Mouse (Mus musculus) lung, embryonic 16.5 days (tissue): ENCODE results near the gene Scarb2. TPM values are rescaled to one million over a fixed set of nuclear protein-coding genes. Genes with fewer than 3 reads are reported as not detected.
"Not testable (repeated sequence)": the region's sequence is repeated elsewhere in the genome, so short reads cannot be mapped to it uniquely, and the experiment has no call there.

Experiments
- ATAC-seq: fragments of 200-750 bp; cut with Nextera tagmentation; 2 replicates; pipeline ENCODE4 v1.8.0; 2017; ENCODE audit warnings: low read depth, mild to moderate bottlenecking, moderate library complexity
- H3K27ac ChIP-seq: fragments of 300-500 bp; sonication (generic); 2 replicates; pipeline ENCODE4 v1.5.1; 2014; ENCODE audit warnings: mild to moderate bottlenecking, control low read depth, low read length
- H3K27me3 ChIP-seq: fragments of 300-500 bp; sonication (generic); 2 replicates; pipeline ENCODE4 v1.6.1; 2014; ENCODE audit warnings: low read depth, low read length, mixed read lengths; ENCODE audit not compliant: control insufficient read depth, insufficient read depth
- H3K36me3 ChIP-seq: fragments of 300-500 bp; sonication (generic); 2 replicates; pipeline ENCODE4 v1.6.1; 2014; ENCODE audit warnings: low read length; ENCODE audit not compliant: control insufficient read depth, insufficient read depth
- H3K4me1 ChIP-seq: fragments of 300-500 bp; sonication (generic); replicated peaks from 2 replicates; pipeline ENCODE4 v1.6.1; 2014; ENCODE audit warnings: low read length, mixed read lengths; ENCODE audit not compliant: control insufficient read depth, insufficient read depth
- H3K4me2 ChIP-seq: fragments of 300-500 bp; sonication (generic); 2 replicates; pipeline ENCODE4 v1.6.1; 2014; ENCODE audit warnings: low read depth, low read length, control low read depth
- H3K4me3 ChIP-seq: fragments of 300-500 bp; sonication (generic); 2 replicates; pipeline ENCODE4 v1.5.1; 2014; ENCODE audit warnings: mild to moderate bottlenecking, low read length, control low read depth
- H3K9ac ChIP-seq: fragments of 300-500 bp; sonication (generic); 2 replicates; pipeline ENCODE4 v1.6.1; 2014; ENCODE audit warnings: low read length, control low read depth
- H3K9me3 ChIP-seq: fragments of 300-500 bp; sonication (generic); 2 replicates; pipeline ENCODE4 v1.6.1; 2016; ENCODE audit warnings: low read length; ENCODE audit not compliant: control insufficient read depth
- WGBS: fragments of 180-500 bp; shearing (Covaris S2); extraction: QIAGEN DNeasy Blood & Tissue Kit; methylation state at CpG from one replicate; pipeline ENCODE4 v1.1.7; 2014; 5-methylcytosine and 5-hydroxymethylcytosine counted together
- polyA plus RNA-seq: library from polyadenylated mRNA; unstranded; fragments of >200 nt; fragmentation: Nextera tagmentation; extraction: Ambion mirVana; gene quantifications from 2 replicates; pipeline ENCODE4 v1.2.1, GENCODE M21; 2015

The Scarb2 gene
- polyA plus RNA-seq, result 18.6 and 20.1 TPM in 2 replicates

DNA sequence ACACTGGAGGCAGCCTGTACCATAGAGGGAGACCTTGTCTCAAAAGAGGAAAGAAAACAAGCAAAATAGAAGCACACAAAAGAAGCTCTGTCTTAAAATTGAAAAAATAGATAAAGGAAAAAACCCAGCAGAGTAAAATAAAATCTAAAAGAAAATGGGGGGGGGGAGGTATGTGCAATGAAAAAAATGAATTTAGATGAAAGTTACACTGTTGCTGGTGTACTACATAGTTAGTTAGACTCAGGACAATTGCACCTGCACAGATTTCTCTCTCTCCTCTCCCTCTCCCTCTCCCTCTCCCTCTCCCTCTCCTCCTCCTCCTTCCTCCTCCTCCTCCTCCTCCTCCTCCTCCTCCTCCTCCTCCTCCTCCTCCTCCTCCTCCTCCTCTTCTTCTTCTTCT, at the start of gene Scarb2:
Gene Scarb2, minus strand, starts transcription at position 101 of the 400 bp plus-strand sequence.
- Histone ChIP-seq H3K27me3 (no peaks in the 10 kb centered on the region), H3K9ac (peak within 1 kb of the TSS; percentile 67), H3K4me3 (peak within 1 kb of the TSS; percentile 64), H3K4me2 (peak within 1 kb of the TSS; percentile 64), H3K36me3 (no peaks in the 10 kb centered on the region), H3K9me3 (no peaks in the 10 kb centered on the region), H3K27ac (peak within 1 kb of the TSS; percentile 87), H3K4me1 (peaks cover 18% of the 10 kb centered on the region)
- no peak for ATAC-seq

DNA sequence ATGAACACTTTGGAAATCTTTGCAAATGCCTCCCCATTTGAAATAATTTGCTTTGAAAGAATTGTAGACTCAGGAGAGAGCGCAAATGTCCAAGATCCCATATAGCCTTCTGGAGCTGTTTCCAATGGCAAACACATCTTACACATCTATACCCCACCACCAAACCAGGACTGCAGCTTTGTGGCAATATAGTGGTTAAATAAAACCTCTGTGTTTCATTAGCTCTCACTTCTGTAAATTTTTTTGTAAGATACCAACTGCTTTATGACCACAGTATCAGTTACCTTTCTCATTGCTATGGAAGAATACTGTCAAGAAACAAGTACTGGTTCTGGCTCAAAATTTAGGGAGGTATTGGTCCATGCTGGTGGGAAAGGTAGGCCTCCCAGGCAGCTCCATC, 49.3 kb upstream of the Scarb2 start:
- Histone ChIP-seq H3K36me3 (no peaks in the 10 kb centered on the region), H3K27me3 (no peaks in the 10 kb centered on the region), H3K9ac (no peak overlapping the region), H3K4me1 (0 out of 2 replicates have a peak, but pooled peaks cover 7% of the 10 kb centered on the region), H3K27ac (no peak overlapping the region), H3K4me3 (no peak overlapping the region), H3K9me3 (no peaks in the 10 kb centered on the region), H3K4me2 (no peak overlapping the region)
- WGBS, result 93% methylated on average over 1 of the region's 1 CpGs
- no peak for ATAC-seq

DNA sequence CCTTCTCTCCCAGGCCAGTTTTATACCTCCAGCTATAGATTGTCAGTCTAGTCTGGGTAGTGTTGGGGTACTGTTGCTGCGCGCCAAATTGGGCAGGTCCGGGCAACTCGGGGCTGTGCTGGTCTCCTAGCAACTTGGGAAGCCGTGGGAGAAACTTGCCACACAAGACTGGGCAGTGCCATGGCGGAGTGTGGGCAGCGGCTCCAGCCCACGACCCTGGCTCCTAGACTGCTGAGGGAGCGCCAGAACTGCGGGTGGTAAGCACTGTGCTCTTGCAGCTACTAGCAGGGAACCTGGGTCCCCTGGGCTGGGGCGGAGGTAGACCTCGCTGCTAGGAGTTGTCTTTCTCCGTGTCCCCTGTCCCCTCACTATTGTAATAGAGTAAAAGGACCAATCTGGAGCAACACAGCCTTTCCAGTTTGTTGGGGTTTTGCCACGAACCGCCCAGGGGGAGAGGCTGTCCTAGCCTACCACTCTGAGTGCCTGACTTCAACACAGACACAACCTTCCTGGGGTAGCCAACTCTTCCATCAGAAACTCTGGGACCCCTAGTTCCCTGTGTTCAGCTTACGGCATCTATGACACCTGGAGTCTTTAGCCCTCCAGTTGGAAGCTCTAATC, 48.4 kb upstream of the Scarb2 start, which contains the start of gene Fam47e:
Gene Fam47e, plus strand, starts transcription at position 179 of the 621 bp plus-strand sequence.
- H3K4me2 ChIP-seq, result no peak within 1 kb of the TSS
- H3K9ac ChIP-seq, result no peak within 1 kb of the TSS
- peak within 1 kb of the TSS; percentile 46; the same call in 1 of the 2 replicates for H3K27ac ChIP-seq
- peak; percentile 28; the same call in 1 of the 2 replicates for ATAC-seq
- H3K4me3 ChIP-seq, result no peak within 1 kb of the TSS
- H3K27me3 ChIP-seq, result no peaks in the 10 kb centered on the region
- H3K36me3 ChIP-seq, result no peaks in the 10 kb centered on the region
- WGBS, result 74% methylated on average over 16 of the region's 16 CpGs
- H3K9me3 ChIP-seq, result no peaks in the 10 kb centered on the region
- H3K4me1 ChIP-seq, result 0 out of 2 replicates have a peak, but pooled peaks cover 7% of the 10 kb centered on the region

DNA sequence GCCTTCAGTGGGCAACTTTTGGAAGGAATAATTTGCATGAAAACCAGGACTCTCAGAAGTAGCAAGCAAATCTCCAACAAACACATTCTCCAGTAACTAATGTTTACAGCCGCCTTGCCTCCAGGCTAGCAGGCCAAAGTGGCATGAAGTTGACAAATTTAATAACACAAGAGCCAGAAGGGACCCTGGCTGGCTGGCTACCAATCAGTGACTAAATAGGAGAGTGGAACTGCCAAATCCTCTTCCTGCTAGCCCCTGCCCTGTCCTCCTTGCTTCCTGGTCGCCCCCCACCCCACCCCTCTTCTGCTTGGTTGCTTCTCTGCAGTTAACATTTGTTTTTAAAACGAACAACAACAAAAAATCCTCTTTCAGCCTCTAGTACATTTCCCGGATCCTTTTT, 47.8 kb upstream of the Scarb2 start:
- Histone ChIP-seq H3K9me3 (no peaks in the 10 kb centered on the region), H3K4me3 (no peak overlapping the region), H3K4me2 (no peak overlapping the region), H3K27me3 (no peaks in the 10 kb centered on the region), H3K9ac (no peak overlapping the region), H3K4me1 (0 out of 2 replicates have a peak, but pooled peaks cover 7% of the 10 kb centered on the region), H3K27ac (peak overlapping the region; percentile 46; the same call in 1 of the 2 replicates), H3K36me3 (no peaks in the 10 kb centered on the region)
- WGBS, result 67% methylated on average over 4 of the region's 4 CpGs
- peak; percentile 59; the same call in 1 of the 2 replicates for ATAC-seq

DNA sequence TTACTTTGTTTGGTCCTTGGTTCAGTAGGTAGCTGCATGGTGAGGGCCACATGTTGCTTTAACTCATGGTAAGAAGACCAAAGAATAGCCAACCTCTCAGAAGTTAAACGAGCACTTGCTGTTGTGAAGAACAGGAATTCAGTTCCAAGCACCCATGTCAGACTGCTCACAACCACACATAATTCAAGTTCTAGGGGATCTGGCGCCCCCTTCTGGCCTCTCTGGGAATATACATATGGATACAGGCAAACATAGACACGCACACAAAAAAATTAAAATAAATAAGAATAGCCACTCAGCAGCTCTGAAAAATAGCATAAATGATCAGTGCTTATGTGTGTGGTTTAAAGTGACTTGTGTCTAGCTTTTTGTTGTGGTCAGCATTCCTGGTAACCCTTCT, 47.3 kb upstream of the Scarb2 start:
- H3K9ac ChIP-seq, result no peak overlapping the region

DNA sequence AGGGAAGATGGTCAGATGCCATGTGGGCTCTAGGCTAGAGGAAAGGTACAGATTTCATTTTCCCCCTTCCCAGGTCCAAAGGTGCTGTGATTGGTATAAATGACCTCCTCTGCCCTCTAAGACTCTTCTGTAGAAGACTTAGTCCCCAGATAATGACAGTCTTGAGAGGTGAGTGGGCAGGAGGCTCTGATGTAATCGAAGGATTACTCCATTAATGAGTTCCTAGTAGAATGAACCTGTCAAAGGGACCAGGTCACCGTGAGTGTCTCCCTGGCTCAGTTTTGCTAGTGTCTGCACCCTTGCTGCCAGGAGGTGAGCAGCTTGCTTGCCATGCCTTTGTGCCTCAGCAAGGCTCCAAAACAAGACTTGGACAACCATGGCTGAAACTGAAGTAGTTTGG, 46.0 kb upstream of the Scarb2 start:
- Histone ChIP-seq H3K9me3 (no peaks in the 10 kb centered on the region), H3K9ac (no peak overlapping the region), H3K36me3 (no peaks in the 10 kb centered on the region), H3K4me2 (no peak overlapping the region), H3K27ac (no peak overlapping the region), H3K4me1 (0 out of 2 replicates have a peak, but pooled peaks cover 7% of the 10 kb centered on the region), H3K27me3 (no peaks in the 10 kb centered on the region), H3K4me3 (no peak overlapping the region)
- 82% methylated on average over 2 of the region's 2 CpGs for WGBS
- ATAC-seq, result no peak

More for the DNA sequence above, 47.3 kb upstream of the Scarb2 start:
- H3K27me3 ChIP-seq, result no peaks in the 10 kb centered on the region
- WGBS, result 70% methylated on average over 3 of the region's 3 CpGs
- no peak overlapping the region for H3K4me2 ChIP-seq
- no peaks in the 10 kb centered on the region for H3K9me3 ChIP-seq
- H3K4me3 ChIP-seq, result no peak overlapping the region
- no peak overlapping the region for H3K27ac ChIP-seq
- ATAC-seq, result no peak
- 0 out of 2 replicates have a peak, but pooled peaks cover 7% of the 10 kb centered on the region for H3K4me1 ChIP-seq
- H3K36me3 ChIP-seq, result no peaks in the 10 kb centered on the region

DNA sequence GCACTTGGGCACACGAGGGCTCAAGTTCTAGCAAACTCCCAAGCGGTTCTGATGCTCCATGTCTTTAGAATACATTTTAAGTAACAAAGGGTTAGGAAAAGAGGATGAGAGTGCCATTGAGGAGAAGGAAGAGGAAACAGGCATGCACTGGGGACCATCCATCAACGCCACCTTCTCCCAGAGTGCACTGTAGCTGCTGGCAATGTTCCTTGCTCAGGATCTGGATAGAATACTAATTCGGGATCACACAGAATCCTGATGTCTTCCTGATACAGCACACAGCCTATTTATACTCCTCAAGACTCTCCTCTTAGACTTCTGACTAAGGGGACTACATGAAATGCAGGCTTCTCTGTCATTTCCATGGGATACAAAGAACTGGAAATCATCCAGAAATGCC, 33.1 kb upstream of the Scarb2 start:
- H3K36me3 ChIP-seq, result no peaks in the 10 kb centered on the region
- WGBS, result 74% methylated on average over 4 of the region's 4 CpGs
- H3K4me3 ChIP-seq, result no peak overlapping the region
- no peaks in the 10 kb centered on the region for H3K27me3 ChIP-seq
- H3K9ac ChIP-seq, result no peak overlapping the region
- no peaks in the 10 kb centered on the region for H3K4me1 ChIP-seq
- ATAC-seq, result no peak
- no peak overlapping the region for H3K27ac ChIP-seq
- no peaks in the 10 kb centered on the region for H3K9me3 ChIP-seq
- no peak overlapping the region for H3K4me2 ChIP-seq

DNA sequence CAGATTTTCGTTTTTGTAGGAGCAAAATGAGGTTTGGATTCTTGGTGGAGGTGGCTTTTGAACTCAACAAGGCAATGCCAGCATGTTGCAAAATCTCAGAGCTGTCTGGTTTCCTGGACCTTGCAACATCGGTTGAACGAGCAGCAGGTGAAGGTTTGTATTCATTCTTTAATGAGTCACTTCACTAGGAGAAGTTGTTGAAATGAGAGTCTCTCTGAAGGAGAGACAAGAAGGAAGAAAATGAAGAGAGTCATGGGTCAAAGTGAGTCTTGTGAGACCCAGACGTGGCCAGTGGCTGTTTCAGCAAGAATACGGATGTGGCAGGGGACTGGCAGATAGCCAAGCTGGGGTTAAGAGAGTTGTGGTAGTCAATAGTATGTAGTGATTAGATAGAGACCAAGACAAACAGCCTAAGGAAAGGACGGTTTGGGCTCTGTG, 18.2 kb upstream of the Scarb2 start:
- no peak overlapping the region for H3K9ac ChIP-seq
- no peaks in the 10 kb centered on the region for H3K9me3 ChIP-seq
- H3K4me2 ChIP-seq, result no peak overlapping the region
- no peaks in the 10 kb centered on the region for H3K36me3 ChIP-seq
- no peak overlapping the region for H3K4me3 ChIP-seq
- H3K4me1 ChIP-seq, result no peaks in the 10 kb centered on the region
- WGBS, result 45% methylated on average over 6 of the region's 6 CpGs
- no peak overlapping the region for H3K27ac ChIP-seq
- ATAC-seq, result no peak
- no peaks in the 10 kb centered on the region for H3K27me3 ChIP-seq

DNA sequence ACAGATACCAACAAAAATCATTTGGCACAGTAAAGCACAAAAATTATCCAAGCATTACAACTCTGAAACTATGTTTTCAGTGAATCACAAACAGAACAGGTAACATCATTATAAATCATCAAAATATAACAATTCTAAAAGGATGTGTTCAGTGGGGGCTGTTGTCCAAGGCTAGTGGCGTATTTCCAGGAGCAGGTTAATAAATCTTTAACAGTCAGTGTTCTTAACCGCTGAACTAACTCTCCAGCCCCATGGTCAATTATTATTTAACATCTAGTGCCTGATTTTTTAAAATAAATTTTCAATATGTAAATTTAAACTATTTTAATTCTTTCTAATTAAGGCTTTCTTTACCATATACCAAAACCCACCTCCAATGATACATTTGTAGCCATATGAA, 14.5 kb upstream of the Scarb2 start:
- not testable (repeated sequence) for H3K4me1 ChIP-seq, H3K9me3 ChIP-seq, H3K4me3 ChIP-seq, ATAC-seq, H3K4me2 ChIP-seq, H3K36me3 ChIP-seq, H3K27ac ChIP-seq, H3K9ac ChIP-seq, H3K27me3 ChIP-seq
- 52% methylated on average over 2 of the region's 2 CpGs for WGBS
